Mouse (Mus musculus): ENCODE results near the gene Caln1.
"Not testable (repeated sequence)": the region's sequence is repeated elsewhere in the genome, so short reads cannot be mapped to it uniquely, and the experiment has no call there.

Caln1 gene

GRCm38 (mm10) chr5:130547496-130547895, 178.2 kb downstream of the Caln1 start:
- DNase-seq (ENCODE audit: low spot score): no peak

DNA sequence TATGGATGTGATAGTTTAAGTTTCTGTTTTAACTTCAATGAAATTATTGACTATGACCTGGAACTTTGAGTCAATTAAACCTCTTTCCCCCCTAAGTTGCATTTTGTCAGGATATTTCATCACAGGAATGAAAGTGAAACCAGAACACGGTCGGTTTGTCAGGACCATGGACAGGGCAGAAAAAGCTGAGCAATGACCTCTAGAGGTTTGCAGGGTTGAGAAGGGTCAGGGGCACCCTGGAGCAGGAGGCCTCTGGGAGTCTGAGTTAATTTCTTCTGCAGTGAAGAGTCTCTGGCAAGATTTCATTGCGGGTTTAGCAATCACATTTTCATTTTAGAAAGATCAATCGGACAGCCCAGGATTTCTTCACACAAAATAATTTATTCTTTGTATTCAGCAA, 184.7 kb downstream of the Caln1 start:
- no peak for DNase-seq (ENCODE audit: low spot score)

GRCm38 (mm10) chr5:130563146-130563545, 193.9 kb downstream of the Caln1 start:
- no peak for DNase-seq (ENCODE audit: low spot score)

DNA sequence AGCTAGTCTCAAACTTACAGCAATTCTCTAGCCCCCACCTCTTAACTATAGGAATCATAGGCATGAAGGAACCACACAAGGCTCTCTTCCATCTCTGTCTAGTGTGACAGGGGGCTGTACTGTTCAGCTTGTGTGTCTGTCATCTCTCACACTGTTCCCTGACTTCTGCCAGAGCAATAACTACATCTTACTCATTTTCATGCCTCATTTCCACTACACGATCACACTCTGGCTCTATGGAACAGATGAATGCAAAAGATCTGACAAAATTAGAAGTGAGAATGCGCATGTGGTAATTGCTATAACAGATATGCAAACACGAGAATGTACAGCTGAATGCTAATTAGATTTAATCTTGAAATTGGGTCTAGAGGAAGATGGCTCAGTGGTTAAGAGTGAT, 196.7 kb downstream of the Caln1 start:
- no peak for DNase-seq (ENCODE audit: low spot score)

DNA sequence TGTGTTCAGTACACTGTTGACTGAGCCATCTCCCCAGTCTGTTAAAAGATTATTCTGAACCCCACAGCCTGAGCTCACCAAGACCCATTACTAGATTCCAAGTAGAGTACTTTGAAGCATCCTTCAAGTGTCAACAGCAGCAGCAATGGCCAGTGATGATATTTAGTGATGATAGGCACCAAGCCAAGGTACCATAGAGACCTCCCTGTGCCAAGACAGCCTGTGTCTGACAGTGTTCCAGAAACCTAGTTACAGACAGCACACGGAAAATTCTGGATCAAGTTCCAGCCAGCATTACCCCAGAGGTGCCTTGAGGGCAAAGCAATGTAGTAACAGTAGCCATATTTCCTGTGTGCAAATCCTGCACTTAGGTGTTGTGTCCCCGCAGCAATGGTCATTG, 208.3 kb downstream of the Caln1 start:
- DNase-seq (ENCODE audit: low spot score): no peak

DNA sequence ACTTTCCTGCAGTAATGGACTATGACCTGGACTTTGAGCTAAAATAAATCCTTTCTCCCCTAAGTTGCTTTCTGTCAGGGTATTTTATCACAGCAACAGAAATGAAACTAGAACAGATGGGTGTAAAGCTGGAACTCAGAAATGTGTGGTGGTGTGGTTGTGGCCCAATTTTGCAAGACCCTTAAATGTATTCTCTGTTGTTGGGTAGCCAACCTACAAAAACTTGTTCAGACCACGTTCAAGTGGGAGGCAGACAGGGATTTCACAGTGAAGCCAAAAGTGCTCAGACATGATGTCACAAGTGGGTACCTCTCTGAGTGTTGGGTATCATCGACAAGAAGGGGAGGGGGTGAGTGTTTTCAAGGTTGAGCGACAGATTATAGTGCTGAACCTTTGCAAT, 214.8 kb downstream of the Caln1 start:
- DNase-seq (ENCODE audit: low spot score): no peak

DNA sequence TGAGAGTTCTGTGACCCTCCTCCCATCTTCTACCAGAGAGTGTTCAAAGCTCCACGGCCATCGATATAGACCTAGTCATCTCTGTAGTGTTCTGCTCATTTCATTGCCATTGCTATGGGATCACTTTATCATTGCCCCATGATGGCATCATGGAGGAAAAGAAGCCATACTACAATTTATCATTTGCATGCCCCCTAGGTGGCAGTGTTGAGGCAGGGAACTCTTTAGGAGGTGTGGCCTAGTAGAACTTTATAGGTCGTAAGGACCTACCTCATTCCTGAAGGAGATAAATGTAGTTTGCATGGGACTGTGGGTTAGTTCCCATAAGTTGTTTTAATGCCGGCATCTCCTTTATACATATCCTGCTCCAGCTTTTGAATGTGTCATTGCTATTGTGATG, 217.0 kb downstream of the Caln1 start:
- no peak for DNase-seq (ENCODE audit: low spot score)

- no peak for DNase-seq (ENCODE audit: low spot score)
These were observed 227.3 kb downstream of the Caln1 start for GRCm38 (mm10) chr5:130596541-130596940.

DNA sequence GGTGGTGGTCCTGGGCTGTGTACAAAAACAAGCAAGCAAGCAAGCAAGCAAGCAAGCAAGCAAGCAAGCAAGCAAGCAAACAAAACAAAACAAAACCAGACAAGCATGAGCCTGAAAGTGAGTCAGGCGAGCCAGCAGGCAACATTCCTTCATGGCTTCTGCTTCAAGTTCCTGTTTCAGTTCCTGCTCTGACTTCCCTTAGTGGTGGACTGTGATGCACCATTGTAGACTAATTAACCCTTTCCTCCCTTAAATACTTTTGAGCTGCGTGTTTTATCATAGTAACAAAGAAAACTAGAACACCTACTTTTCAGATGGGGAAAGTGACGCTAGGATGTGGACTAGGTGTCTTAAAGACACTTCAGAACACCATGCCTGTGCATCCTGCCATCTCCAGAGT, 244.4 kb downstream of the Caln1 start:
- no peak for DNase-seq (ENCODE audit: low spot score)

DNA sequence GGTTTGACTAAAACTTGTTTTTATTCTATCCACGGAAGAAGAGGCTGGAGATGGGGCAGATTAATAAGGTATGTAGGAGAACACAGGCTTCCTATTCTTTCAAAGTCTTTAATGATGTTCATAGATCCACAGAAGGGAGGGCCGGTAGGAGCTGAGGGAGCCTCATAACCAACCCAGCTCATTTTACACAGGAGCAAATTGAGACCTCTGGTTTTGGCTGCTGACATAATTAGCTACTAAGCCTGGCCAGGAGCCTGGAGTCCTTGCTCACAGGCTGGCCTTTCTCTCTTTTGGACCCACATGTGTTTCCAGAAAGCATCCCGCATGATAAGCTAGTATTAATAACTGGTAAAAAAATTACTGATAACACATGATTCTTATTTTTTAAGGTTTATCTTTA, 245.0 kb downstream of the Caln1 start:
- no peak for DNase-seq (ENCODE audit: low spot score)

DNA sequence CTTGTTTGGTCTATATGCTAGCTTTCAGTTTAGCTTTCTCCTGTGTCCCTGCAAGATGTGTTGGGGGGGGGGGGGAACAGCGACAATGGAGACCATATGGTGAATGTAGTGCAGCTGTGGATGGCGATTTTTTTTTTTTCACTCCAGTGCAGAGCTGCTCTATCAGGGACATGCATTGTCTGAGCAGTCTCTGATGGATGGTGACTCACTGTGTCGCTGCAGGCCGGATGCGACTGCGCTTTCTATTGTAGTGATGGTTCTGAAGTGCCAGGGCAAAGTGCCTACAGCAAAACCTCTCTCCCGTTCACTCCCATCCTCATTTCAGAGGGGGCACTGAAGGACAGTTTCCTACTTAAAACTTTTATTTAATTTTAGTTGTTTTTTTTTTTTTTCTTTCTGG, 250.8 kb downstream of the Caln1 start:
- DNase-seq (ENCODE audit: low spot score): no peak

DNA sequence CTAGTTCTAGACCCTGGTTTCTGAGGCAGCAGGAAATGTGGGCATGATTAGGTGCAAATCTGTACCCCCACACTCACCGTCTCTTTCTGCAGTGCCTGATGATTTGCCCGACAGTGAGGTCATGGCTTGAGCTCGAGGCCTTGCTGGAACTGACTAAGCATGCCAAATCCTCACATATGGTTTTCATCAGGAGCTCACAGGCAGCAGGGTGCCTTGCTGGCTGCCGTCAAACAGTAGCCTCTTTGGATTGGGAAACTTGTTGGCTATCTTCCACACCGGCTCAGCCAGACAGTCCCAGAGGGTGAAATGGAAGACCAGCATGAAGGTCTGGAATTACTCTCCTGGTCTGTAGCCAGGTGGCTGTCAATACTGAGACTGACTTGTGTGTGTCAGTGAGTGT, 254.0 kb downstream of the Caln1 start:
- DNase-seq (ENCODE audit: low spot score): no peak

DNA sequence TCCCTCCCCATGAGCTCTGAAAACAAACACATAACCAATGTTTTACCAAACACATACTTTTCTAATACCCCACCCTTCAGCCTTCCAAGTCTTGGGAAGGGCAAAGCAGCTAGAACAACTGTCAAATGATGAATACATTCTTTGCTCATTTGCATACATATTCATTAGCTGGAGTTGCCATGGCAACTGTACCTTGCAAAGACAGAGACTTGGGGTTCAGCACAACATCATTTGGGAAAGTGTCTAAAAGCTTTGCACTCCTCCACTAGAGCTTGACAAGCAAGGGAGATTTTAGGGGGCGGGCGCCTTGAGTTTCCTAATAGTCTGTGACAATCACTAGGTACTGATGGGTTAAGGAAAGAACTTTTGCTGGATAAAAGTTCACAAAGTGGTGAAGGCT, 258.5 kb downstream of the Caln1 start:
- no peak for DNase-seq (ENCODE audit: low spot score)

GRCm38 (mm10) chr5:130635397-130635796, 266.1 kb downstream of the Caln1 start:
- no peak for DNase-seq (ENCODE audit: low spot score)

DNA sequence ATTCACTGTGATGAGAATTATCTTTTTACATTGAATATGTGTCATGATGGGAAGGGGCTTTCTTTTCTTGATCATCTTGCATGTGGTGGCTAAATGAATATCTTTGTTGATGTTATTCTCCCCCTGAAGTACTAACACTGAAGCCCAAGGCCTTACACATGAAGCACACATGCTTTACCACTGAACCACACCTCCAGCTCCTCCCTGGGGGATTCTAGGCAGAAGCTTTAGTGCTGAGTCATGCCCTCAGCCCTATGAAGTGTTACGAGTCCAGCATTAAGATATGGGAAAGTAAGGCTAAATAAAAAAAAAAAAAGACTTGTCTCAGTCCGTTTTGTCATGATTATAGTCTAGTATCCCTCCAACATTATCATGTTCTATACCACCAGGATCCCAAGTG, 272.6 kb downstream of the Caln1 start:
- DNase-seq (ENCODE audit: low spot score): no peak

GRCm38 (mm10) chr5:130646126-130646525, 276.9 kb downstream of the Caln1 start:
- DNase-seq (ENCODE audit: low spot score): not testable (repeated sequence)

DNA sequence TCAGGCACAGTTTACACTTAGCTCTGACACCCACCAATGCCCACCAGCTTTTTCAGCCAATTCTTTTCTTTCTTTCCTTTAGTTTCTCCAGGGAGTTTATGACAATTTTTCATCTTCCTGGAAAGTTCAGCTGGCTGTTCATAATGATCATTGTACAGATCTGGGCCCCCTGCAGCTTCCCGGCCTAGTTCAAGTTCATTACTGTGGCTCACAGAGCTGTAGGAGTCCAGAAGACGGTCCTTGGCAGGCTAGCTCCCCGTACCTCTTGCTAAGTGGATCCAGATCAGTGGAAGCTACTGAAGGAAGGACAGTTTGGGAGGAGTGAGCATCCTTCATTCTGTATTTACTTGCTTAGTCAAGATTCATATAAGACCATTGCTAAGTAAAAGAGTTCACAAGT, 288.9 kb downstream of the Caln1 start:
- no peak for DNase-seq (ENCODE audit: low spot score)

DNA sequence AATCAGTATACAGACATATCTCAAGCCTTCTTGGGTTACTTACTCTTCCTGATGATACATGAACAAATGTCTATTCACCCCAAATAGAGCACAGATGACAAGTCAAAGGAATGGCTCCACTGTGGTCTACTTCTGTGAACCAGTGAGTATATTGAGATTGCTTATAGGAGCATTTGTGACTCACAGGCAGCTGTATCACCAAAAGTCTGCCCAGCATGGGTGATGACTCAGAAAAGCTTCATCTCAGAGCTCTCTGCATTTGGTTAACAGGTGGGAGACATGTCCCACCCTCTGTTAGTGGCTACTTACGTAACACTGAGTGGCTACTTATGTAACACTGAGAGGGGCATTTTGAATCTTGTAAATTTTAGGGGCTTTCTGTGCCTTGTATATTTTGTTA, 296.8 kb downstream of the Caln1 start:
- DNase-seq (ENCODE audit: low spot score): no peak

DNA sequence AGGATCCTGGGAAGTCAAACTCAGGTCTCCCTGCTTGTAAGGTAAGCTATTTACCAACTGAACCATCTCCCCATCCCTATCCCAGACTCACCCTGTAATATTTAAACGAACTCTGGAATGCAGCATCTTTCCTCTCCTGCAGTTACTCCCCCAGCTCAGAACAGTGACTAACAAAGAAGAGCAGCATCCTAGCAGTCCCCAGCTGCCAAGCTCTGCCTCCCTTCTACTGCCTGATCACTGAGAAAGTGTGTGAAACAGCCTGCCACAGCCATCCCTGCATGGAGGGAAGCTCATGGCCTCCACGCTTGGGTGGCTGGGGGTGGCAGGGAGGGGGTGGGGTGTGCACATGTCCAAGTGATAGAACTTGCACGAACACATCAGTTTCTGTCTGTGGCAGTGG, 303.3 kb downstream of the Caln1 start:
- DNase-seq (ENCODE audit: low spot score): no peak

GRCm38 (mm10) chr5:130673092-130673491, 303.8 kb downstream of the Caln1 start:
- no peak for DNase-seq (ENCODE audit: low spot score)

- no peak for DNase-seq (ENCODE audit: low spot score)
These were observed 308.6 kb downstream of the Caln1 start for GRCm38 (mm10) chr5:130677895-130678294.

DNA sequence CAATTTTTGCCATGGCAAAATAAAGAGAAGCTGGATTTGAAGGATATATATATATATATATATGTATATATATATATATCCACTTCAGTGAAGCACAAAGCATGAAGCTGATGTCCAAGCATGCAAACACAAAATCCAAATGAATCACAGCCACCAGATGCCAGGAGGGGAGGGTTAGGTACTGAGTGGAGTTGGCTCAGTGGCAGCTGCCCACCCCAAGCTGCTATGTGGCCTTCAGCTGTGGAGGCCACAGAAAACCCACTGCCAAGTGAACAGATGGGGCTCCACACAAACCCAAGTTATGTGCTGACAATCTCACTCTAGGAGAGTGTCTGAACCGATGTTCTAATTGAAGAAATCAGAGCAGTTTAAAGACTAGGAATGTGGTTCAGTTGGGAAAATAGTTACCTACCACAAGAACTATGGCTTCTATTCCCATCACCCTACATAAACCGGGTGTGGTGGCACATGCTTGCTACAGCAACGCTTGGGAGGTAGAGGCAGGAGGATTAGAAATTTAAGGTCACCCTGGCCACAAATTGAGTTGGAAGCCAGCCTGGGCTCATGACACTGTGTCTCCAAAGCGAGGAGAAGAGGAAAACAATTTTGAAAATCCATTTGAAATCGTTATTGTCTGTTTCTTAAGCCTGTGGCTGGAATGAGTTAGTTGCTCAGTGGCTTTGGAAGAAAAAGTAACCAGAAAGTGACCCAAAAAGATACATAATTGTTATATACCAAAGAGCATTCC, 316.8 kb downstream of the Caln1 start:
- no peak for DNase-seq (ENCODE audit: low spot score)

- DNase-seq (ENCODE audit: low spot score): no peak
These were observed 319.3 kb downstream of the Caln1 start for GRCm38 (mm10) chr5:130688385-130689138.

DNA sequence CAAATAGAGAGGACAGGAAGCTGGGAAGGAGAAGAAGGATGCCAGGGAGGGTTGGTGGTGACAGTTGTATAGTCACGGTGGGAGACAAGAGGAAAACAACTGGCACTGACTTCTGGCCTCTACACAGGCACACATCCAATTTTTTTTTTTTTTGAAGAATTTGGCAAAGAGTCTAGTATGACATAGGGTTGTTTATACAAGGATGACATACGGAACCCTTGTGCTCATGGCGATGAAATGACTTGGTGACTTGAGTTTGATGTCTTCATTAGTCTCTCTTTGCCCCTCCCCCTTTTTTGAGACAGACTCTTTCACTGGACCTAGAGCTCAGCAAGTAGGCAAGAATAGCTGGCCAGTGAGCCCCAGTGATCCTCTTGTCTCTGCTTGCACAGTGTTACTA, 322.1 kb downstream of the Caln1 start:
- DNase-seq (ENCODE audit: low spot score): no peak

Measured in urinary bladder, postnatal 10 days (tissue).